Mouse (Mus musculus): Measurements from ENCODE around the gene Wnt3a.

DNA sequence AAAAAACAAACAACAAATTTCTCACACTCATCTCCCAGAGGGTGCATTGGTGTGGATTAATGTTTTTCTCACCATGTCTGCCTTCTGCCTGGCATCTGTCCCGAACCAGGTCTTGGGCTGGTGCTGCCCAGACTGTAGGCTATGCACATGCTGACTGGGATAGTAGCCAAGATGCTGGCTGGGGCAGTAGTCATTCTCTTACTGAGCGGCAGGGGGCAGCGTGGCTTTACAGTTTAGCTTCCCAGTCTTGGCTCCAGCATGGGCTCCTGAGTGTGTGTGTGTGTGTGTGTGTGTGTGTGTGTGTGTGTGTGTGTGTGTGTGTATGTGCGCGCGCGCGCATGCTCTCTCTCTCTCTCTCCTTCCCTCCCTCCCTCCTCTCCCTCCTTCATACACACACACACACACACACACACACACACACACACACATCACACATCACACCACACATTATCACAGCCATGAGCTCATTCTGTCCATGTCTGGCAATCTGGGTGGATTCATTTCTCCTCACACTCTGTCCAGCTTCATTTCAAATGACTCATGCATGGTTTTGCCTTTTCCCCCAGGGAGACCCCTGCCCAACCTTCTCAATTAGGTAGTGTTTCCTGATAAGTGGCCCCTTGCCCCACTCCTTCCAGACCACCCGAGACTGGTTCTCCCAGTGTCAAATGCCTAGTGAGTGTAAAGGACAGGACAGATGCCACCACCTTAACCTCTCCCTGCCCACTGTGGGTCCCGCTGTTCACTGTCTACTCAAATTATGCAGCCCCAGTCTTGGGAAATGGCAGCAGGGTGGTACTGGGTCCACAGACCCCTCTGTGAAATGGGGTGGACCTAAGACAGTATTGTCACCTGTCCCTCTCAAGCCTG lies 12.4 kb upstream of the Wnt3a start:
- TF ChIP-seq EP300 (IDR thresholded peaks at IDR 0.05) (no peak), CTCF (IDR thresholded peaks at IDR 0.05) (peak; percentile 91)

Measured in lung, postnatal 0 days (tissue).